Mouse (Mus musculus): Measurements from ENCODE around the gene Skint11. TPM values are rescaled to one million over a fixed set of nuclear protein-coding genes. Genes with fewer than 3 reads are reported as not detected.

The Skint11 gene
- not detected for polyA plus RNA-seq (2017; shearing (Covaris generic))

DNA sequence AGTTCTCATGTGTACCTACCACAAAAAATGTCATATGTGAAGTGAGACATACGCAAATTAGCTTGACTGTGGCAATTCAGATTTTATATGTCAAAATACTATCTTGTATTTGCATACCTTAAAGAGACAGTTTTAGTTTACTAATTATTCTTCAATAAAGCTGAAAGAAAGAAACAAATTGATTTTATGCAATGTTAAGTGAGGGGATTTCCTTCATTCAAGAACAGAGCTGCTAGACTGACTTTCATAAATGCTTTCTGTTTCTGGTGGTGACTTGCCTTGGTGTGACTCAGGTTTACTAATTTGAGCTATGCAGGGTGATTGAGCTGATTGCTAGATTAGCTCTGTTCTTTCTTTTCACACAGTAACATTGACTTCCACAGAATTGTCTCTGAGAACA, at the start of gene Skint11:
Gene Skint11 (plus strand): TSS at position 301 of the 400 bp plus-strand sequence.

Other genes with a start within 250 kb of the Skint11 start
- not detected for gene Skint5, start 163.9 kb upstream of the Skint11 start, polyA plus RNA-seq (2017; shearing (Covaris generic))
- gene Trabd2b, start 243.3 kb downstream of the Skint11 start, polyA plus RNA-seq (2017; shearing (Covaris generic)): not detected

Measured in inflammation-experienced regulatory T-cells, adult 16 weeks (primary cell).